Mouse (Mus musculus) embryonic facial prominence, embryonic 11.5 days (tissue): ENCODE data around the gene Tmem132c. TPM values are rescaled to one million over a fixed set of nuclear protein-coding genes. Genes with fewer than 3 reads are reported as not detected.
A peak's percentile ranks its signal among the peaks of the same experiment; 100 is the strongest.

ENCODE experiments used
- ATAC-seq: fragments of 200-750 bp; cut with Nextera tagmentation; replicated peaks from 2 replicates; pipeline ENCODE4 v1.8.0; 2017; ENCODE audit warnings: low read depth; ENCODE audit not compliant: insufficient number of reproducible peaks, low FRiP score, low TSS enrichment
- DNase-seq: peaks from one replicate; pipeline ENCODE4 v3.0.0-alpha.2; 2015; ENCODE audit warnings: low spot score
- H3K27ac ChIP-seq: fragments of 300-500 bp; sonication (generic); replicated peaks from 2 replicates; pipeline ENCODE4 v1.5.1; 2014; ENCODE audit warnings: mild to moderate bottlenecking, low read depth, low read length, control low read depth
- H3K27me3 ChIP-seq: fragments of 300-500 bp; sonication (generic); 2 replicates; pipeline ENCODE4 v1.6.1; 2014; ENCODE audit warnings: mild to moderate bottlenecking, low read length, moderate library complexity, mixed read lengths; ENCODE audit not compliant: control insufficient read depth, insufficient read depth
- H3K36me3 ChIP-seq: fragments of 300-500 bp; sonication (generic); replicated peaks from 2 replicates; pipeline ENCODE4 v1.6.1; 2014; ENCODE audit warnings: low read depth, mild to moderate bottlenecking, low read length, moderate library complexity, mixed read lengths; ENCODE audit not compliant: control insufficient read depth, insufficient read depth
- H3K4me1 ChIP-seq: fragments of 300-500 bp; sonication (generic); 2 replicates; pipeline ENCODE4 v1.6.1; 2014; ENCODE audit warnings: low read length, mixed read lengths; ENCODE audit not compliant: control insufficient read depth, insufficient read depth
- H3K4me2 ChIP-seq: fragments of 300-500 bp; sonication (generic); 2 replicates; pipeline ENCODE4 v1.6.1; 2014; ENCODE audit warnings: low read depth, mild to moderate bottlenecking, control low read depth, low read length, moderate library complexity
- H3K4me3 ChIP-seq: fragments of 300-500 bp; sonication (generic); 2 replicates; pipeline ENCODE4 v1.5.1; 2014; ENCODE audit warnings: low read depth, low read length, control low read depth
- H3K9ac ChIP-seq: fragments of 300-500 bp; sonication (generic); replicated peaks from 2 replicates; pipeline ENCODE4 v1.6.1; 2014; ENCODE audit warnings: mild to moderate bottlenecking, control low read depth, low read length
- H3K9me3 ChIP-seq: fragments of 300-500 bp; sonication (generic); replicated peaks from 2 replicates; pipeline ENCODE4 v1.6.1; 2016; ENCODE audit warnings: mild to moderate bottlenecking, low read length, inconsistent platforms, mixed read lengths; ENCODE audit not compliant: control insufficient read depth
- WGBS: fragments of 180-500 bp; shearing (Covaris S2); extraction: QIAGEN DNeasy Blood & Tissue Kit; methylation state at CpG from one replicate; pipeline ENCODE4 v1.1.7; 2014; 5-methylcytosine and 5-hydroxymethylcytosine counted together
- polyA plus RNA-seq: library from polyadenylated mRNA; unstranded; fragments of >200 nt; fragmentation: Nextera tagmentation; extraction: Ambion mirVana; gene quantifications from 2 replicates; pipeline ENCODE4 v1.2.1, GENCODE M21; 2014

The Tmem132c gene
- polyA plus RNA-seq, 1 experiment from 2014 or later: 31.0 TPM

GRCm38 (mm10) chr5:127305719-127306118 is 64.1 kb downstream of the Tmem132c start:
- Histone ChIP-seq H3K4me1 (no peaks in the 10 kb centered on the region; the same call in none of the 2 replicates), H3K4me2 (no peak overlapping the region), H3K27ac (no peak overlapping the region), H3K9me3 (no peaks in the 10 kb centered on the region), H3K36me3 (no peaks in the 10 kb centered on the region), H3K4me3 (no peak overlapping the region), H3K9ac (no peak overlapping the region), H3K27me3 (no peaks in the 10 kb centered on the region)
- ATAC-seq (no peak), DNase-seq (no peak)
- 39% methylated on average over 5 of the region's 5 CpGs for WGBS

- Histone ChIP-seq H3K9ac (no peak overlapping the region), H3K9me3 (no peaks in the 10 kb centered on the region), H3K4me3 (no peak overlapping the region), H3K36me3 (no peaks in the 10 kb centered on the region), H3K27ac (no peak overlapping the region), H3K4me2 (no peak overlapping the region), H3K27me3 (no peaks in the 10 kb centered on the region), H3K4me1 (no peaks in the 10 kb centered on the region; the same call in none of the 2 replicates)
- DNase-seq (peak; percentile 63), ATAC-seq (no peak)
- 16% methylated on average over 1 of the region's 1 CpGs for WGBS
Measured at GRCm38 (mm10) chr5:127306726-127307125, 65.1 kb downstream of the Tmem132c start.

- Histone ChIP-seq H3K27me3 (no peaks in the 10 kb centered on the region), H3K9me3 (no peaks in the 10 kb centered on the region), H3K4me3 (no peak overlapping the region), H3K27ac (peak overlapping the region; percentile 56; the same call in 1 of the 2 replicates), H3K4me1 (no peaks in the 10 kb centered on the region; the same call in none of the 2 replicates), H3K36me3 (no peaks in the 10 kb centered on the region), H3K9ac (no peak overlapping the region), H3K4me2 (no peak overlapping the region)
- WGBS: 16% methylated on average over 14 of the region's 14 CpGs
- ATAC-seq: peak; percentile 64
- peak; percentile 70 for DNase-seq
Measured at GRCm38 (mm10) chr5:127310318-127311004, 68.9 kb downstream of the Tmem132c start.

GRCm38 (mm10) chr5:127311005-127311331 is 69.4 kb downstream of the Tmem132c start:
- ATAC-seq: no peak
- DNase-seq: no peak
- H3K4me1 ChIP-seq: no peaks in the 10 kb centered on the region; the same call in none of the 2 replicates
- WGBS: 47% methylated on average over 2 of the region's 2 CpGs
- H3K9me3 ChIP-seq: no peaks in the 10 kb centered on the region
- no peak overlapping the region for H3K4me2 ChIP-seq
- H3K9ac ChIP-seq: no peak overlapping the region
- no peak overlapping the region for H3K4me3 ChIP-seq
- H3K27me3 ChIP-seq: no peaks in the 10 kb centered on the region
- H3K27ac ChIP-seq: peak overlapping the region; percentile 56; the same call in 1 of the 2 replicates
- no peaks in the 10 kb centered on the region for H3K36me3 ChIP-seq

GRCm38 (mm10) chr5:127313634-127314033 is 72.0 kb downstream of the Tmem132c start:
- Histone ChIP-seq H3K27me3 (no peaks in the 10 kb centered on the region), H3K4me2 (no peak overlapping the region), H3K4me1 (peaks cover under 1% of the 10 kb centered on the region), H3K27ac (no peak overlapping the region), H3K4me3 (no peak overlapping the region), H3K9ac (no peak overlapping the region), H3K36me3 (no peaks in the 10 kb centered on the region), H3K9me3 (no peaks in the 10 kb centered on the region)
- DNase-seq (no peak), ATAC-seq (no peak)
- 88% methylated on average over 2 of the region's 2 CpGs for WGBS

- H3K4me2 ChIP-seq: peak overlapping the region; percentile 5
Measured at GRCm38 (mm10) chr5:127319096-127319779, 77.6 kb downstream of the Tmem132c start.

GRCm38 (mm10) chr5:127324645-127325044 is 83.0 kb downstream of the Tmem132c start:
- H3K4me2 ChIP-seq: no peak overlapping the region
- WGBS: 37% methylated on average over 2 of the region's 2 CpGs
- no peak overlapping the region for H3K4me3 ChIP-seq
- H3K27ac ChIP-seq: peak overlapping the region; percentile 63
- ATAC-seq (no peak), DNase-seq (peak; percentile 37)
- H3K36me3 ChIP-seq: no peaks in the 10 kb centered on the region
- H3K9ac ChIP-seq: no peak overlapping the region
- H3K9me3 ChIP-seq: no peaks in the 10 kb centered on the region
- H3K4me1 ChIP-seq: peaks cover 11% of the 10 kb centered on the region
- no peaks in the 10 kb centered on the region for H3K27me3 ChIP-seq

More at GRCm38 (mm10) chr5:127319096-127319779, 77.6 kb downstream of the Tmem132c start:
- Histone ChIP-seq H3K27me3 (no peaks in the 10 kb centered on the region), H3K4me1 (peaks cover 14% of the 10 kb centered on the region), H3K9ac (no peak overlapping the region), H3K9me3 (no peaks in the 10 kb centered on the region), H3K4me3 (no peak overlapping the region), H3K27ac (peak overlapping the region; percentile 82), H3K36me3 (no peaks in the 10 kb centered on the region)
- WGBS: 11% methylated on average over 12 of the region's 12 CpGs
- DNase-seq: peak; percentile 91
- peak; percentile 79 for ATAC-seq
